Mouse (Mus musculus) heart, adult 2 months (tissue): ENCODE measurements around the gene Gm10320.

ENCODE experiments used
- CTCF ChIP-seq: fragments of 200-600 bp; IDR thresholded peaks from 2 replicates; pipeline ENCODE4 v1.8.1; 2022; ENCODE audit warnings: antibody characterized with exemption, mild to moderate bottlenecking, moderate library complexity
- EP300 ChIP-seq: fragments of 200-500 bp; IDR thresholded peaks from 2 replicates; pipeline ENCODE4 v1.6.1; 2011; ENCODE audit warnings: low read depth, low read length, control low read depth; ENCODE audit not compliant: insufficient read depth
- POLR2A ChIP-seq: fragments of 200-500 bp; IDR thresholded peaks from 2 replicates; pipeline ENCODE4 v1.6.1; 2011; ENCODE audit warnings: mild to moderate bottlenecking, low read depth, low read length, control low read depth; ENCODE audit not compliant: insufficient read depth

DNA sequence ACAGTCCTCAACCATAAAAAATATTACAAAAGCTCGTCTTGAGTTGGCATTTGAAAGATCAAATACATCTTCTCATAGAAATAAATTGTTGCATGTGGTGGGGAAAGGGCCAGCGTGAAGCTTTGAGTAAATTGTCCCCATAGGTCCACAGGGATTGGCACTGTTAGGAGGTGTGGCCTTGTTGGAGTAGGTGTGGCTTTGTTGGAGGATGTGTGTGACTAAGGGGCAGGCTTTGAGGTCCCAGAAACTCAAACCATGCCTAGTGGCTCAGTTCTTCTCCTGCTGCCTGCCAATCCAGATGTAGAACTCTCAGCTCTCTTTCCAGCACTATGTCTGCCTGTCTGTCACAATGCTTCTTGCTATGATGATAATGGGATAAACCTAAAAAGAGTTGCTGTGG lies 49.8 kb upstream of the Gm10320 start:
- TF ChIP-seq CTCF: no peak
- no peak for TF ChIP-seq EP300
- TF ChIP-seq POLR2A: no peak
